Mouse (Mus musculus) yolk sac, embryonic 10.5 days (tissue): ENCODE results near the gene Otud3.

Experiments used
- DNase-seq: peaks from one replicate; pipeline ENCODE4 v3.0.0-alpha.2; 2017; ENCODE audit warnings: low spot score

Gene Otud3

DNA sequence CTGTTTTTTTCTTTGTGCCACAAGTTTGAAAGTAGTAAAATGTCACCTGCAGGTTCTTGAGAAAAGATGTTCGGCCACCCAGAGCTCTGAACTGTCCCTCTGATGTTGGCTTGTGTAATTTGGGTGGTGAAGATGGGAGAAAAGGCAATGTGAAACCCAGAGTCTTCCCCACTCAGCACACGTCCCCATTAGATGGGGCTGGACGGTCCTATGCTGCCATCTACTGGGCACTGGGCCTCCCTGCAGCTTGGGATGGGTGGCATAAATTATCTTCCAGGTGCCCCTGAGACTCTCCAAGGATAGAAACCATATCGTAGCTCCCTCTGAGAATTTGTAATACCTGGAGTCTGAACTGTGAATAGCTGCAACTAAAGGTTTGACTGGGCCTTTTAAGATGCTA, 62.3 kb downstream of the Otud3 start:
- peak; percentile 17 for DNase-seq
